Mouse (Mus musculus) mesoderm, embryonic 11.5 days (tissue): ENCODE data around the gene Fam240b.

ENCODE experiments used
- DNase-seq: peaks from one replicate; pipeline ENCODE4 v3.0.0-alpha.2; 2012; ENCODE audit warnings: low read depth, low spot score

Gene Fam240b

GRCm38 (mm10) chr13:64440592-64440991 lies 57.0 kb downstream of the Fam240b start:
- no peak for DNase-seq

GRCm38 (mm10) chr13:64439471-64439870 lies 58.1 kb downstream of the Fam240b start:
- no peak for DNase-seq

- DNase-seq: peak; percentile 74
Measured at GRCm38 (mm10) chr13:64438863-64439452, 58.6 kb downstream of the Fam240b start.

GRCm38 (mm10) chr13:64437801-64438200 lies 59.8 kb downstream of the Fam240b start:
- no peak for DNase-seq

GRCm38 (mm10) chr13:64432017-64432995 lies 65.3 kb downstream of the Fam240b start, which contains the start of gene Cdk20:
Gene Cdk20 (plus strand): TSS chr13:64432314.
- DNase-seq: peak; percentile 97
